Mouse (Mus musculus) liver, embryonic 15.5 days (tissue): ENCODE measurements around the gene Ing3. TPM values are rescaled to one million over a fixed set of nuclear protein-coding genes. Genes with fewer than 3 reads are reported as not detected.
A peak's percentile ranks its signal among the peaks of the same experiment; 100 is the strongest.

Experiments
- ATAC-seq: fragments of 200-750 bp; cut with Nextera tagmentation; 2 replicates; pipeline ENCODE4 v1.8.0; 2017; ENCODE audit warnings: moderate number of reproducible peaks, mild to moderate bottlenecking, moderate library complexity; ENCODE audit not compliant: insufficient read depth
- H3K27ac ChIP-seq: fragments of 300-500 bp; sonication (generic); replicated peaks from 2 replicates; pipeline ENCODE4 v1.5.1; 2015; ENCODE audit warnings: mild to moderate bottlenecking, inconsistent platforms
- H3K27me3 ChIP-seq: fragments of 300-500 bp; sonication (generic); 2 replicates; pipeline ENCODE4 v1.6.1; 2015; ENCODE audit warnings: mild to moderate bottlenecking, inconsistent platforms
- H3K36me3 ChIP-seq: fragments of 300-500 bp; sonication (generic); replicated peaks from 2 replicates; pipeline ENCODE4 v1.6.1; 2015; ENCODE audit warnings: moderate library complexity, mild to moderate bottlenecking, inconsistent platforms
- H3K4me1 ChIP-seq: fragments of 300-500 bp; sonication (generic); replicated peaks from 2 replicates; pipeline ENCODE4 v1.6.1; 2015; ENCODE audit warnings: inconsistent platforms
- H3K4me2 ChIP-seq: fragments of 300-500 bp; sonication (generic); 2 replicates; pipeline ENCODE4 v1.6.1; 2015; ENCODE audit warnings: moderate library complexity, mild to moderate bottlenecking, inconsistent platforms
- H3K4me3 ChIP-seq: fragments of 300-500 bp; sonication (generic); replicated peaks from 2 replicates; pipeline ENCODE4 v1.5.1; 2015; ENCODE audit warnings: mild to moderate bottlenecking, inconsistent platforms
- H3K9ac ChIP-seq: fragments of 300-500 bp; sonication (generic); 2 replicates; pipeline ENCODE4 v1.6.1; 2015; ENCODE audit warnings: moderate library complexity, mild to moderate bottlenecking, inconsistent platforms
- H3K9me3 ChIP-seq: fragments of 300-500 bp; sonication (generic); replicated peaks from 2 replicates; pipeline ENCODE4 v1.6.1; 2016; ENCODE audit warnings: inconsistent platforms
- WGBS: fragments of 180-500 bp; shearing (Covaris S2); methylation state at CpG from one replicate; pipeline ENCODE4 v1.1.7; 2015; ENCODE audit warnings: mixed read lengths; ENCODE audit not compliant: insufficient replicate concordance; 5-methylcytosine and 5-hydroxymethylcytosine counted together
- polyA plus RNA-seq: library from polyadenylated mRNA; unstranded; fragments of >200 nt; fragmentation: Nextera tagmentation; extraction: Ambion mirVana; gene quantifications from 2 replicates; pipeline ENCODE4 v1.2.1, GENCODE M21; 2015

Ing3 gene
- polyA plus RNA-seq, 1 experiment from 2014 or later: 16.7 TPM

DNA sequence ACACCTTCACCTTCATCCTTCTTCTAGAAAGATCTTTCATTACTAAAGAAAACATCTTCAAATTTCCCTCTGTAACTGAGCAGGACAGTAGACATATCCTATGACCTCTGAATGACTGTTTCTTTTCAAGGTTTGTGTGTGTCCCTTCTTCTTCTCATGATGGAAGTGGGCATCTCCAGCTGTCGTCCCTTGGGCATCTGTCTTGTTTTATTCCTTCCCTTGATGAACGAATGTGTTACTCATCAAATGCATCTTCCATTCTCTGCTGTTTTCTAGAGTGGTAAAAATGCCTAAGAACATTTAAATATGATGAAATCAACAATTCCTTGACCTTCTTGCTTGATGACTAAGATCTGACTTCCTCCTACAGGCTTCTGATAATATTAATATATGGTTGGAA, 43.7 kb downstream of the Ing3 start:
- Histone ChIP-seq H3K27me3 (peaks cover 6% of the 10 kb centered on the region; the same call in 1 of the 2 replicates), H3K27ac (no peak overlapping the region), H3K4me2 (no peak overlapping the region), H3K9me3 (no peaks in the 10 kb centered on the region), H3K9ac (no peak overlapping the region), H3K4me3 (no peak overlapping the region), H3K36me3 (no peaks in the 10 kb centered on the region), H3K4me1 (peaks cover 1% of the 10 kb centered on the region; the same call in 1 of the 2 replicates)
- WGBS: 52% methylated on average over 2 of the region's 2 CpGs
- ATAC-seq: no peak

DNA sequence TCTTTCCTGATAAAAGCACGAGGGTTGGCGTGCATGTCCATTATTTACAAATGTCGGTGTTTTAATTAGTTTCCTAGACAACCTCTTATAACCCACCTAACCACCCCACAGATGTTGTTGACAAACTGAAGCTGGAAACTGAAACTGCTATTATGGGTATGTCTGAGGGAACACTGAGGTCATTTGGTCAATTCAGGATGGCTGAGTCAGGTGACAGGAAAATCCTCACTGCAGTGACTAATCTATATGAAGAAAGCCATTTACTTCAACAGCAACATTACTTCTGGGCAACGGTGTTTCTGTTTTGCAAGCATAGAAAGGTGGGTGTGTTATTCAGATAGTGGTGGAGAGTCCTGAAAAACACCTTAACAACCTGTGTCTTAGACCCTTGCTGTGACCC, 48.8 kb downstream of the Ing3 start:
- Histone ChIP-seq H3K9ac (no peak overlapping the region), H3K27ac (no peak overlapping the region), H3K4me3 (no peak overlapping the region), H3K4me1 (peaks cover 20% of the 10 kb centered on the region), H3K9me3 (no peaks in the 10 kb centered on the region), H3K27me3 (no peaks in the 10 kb centered on the region), H3K36me3 (no peaks in the 10 kb centered on the region), H3K4me2 (no peak overlapping the region)
- no peak for ATAC-seq
- 33% methylated on average over 4 of the region's 4 CpGs for WGBS

DNA sequence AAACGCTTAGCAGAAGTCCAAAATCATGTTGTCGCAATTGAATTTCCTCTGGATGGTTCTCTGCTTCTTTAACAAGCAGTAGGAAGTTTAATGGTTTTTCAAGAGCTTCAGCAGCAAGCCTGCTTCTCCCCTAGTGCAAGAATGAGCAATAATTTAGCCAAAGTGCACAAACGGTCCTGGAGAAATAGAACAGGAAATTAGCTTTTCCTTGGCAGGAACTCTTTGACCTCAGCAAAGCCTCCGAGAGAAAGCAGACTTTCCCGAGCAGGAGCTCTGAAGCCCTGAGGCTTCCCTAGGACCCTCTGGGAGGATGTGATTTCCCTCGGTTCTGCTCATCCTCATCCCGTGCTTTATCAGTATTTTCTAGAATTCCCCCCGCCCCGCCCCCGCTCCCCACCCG, 49.7 kb downstream of the Ing3 start:
- Histone ChIP-seq H3K9ac (no peak overlapping the region), H3K4me1 (peaks cover 20% of the 10 kb centered on the region), H3K9me3 (no peaks in the 10 kb centered on the region), H3K27ac (0 out of 2 replicates have a peak overlapping the region, but pooled peaks have one; percentile 11), H3K27me3 (no peaks in the 10 kb centered on the region), H3K36me3 (no peaks in the 10 kb centered on the region), H3K4me2 (no peak overlapping the region), H3K4me3 (no peak overlapping the region)
- no peak for ATAC-seq
- 16% methylated on average over 11 of the region's 11 CpGs for WGBS

DNA sequence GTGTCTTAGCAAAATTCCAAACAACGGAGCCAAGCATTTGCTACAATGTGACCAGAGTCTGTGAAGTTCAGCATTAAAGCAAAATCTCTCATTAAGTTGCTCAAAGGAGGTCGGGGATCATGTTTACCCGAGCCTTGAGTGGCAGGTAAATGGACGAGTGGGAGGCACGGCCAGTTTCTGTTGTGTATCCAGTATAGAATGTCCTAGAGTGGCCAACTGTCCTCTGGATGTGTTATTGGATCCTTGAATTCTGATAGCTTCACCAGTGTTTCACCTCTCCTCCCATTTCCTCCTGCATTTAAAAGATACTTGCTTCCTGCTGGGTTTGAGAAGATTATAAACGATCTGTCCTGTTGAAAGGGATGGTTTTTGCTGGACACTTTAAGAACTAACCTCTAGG, 50.7 kb downstream of the Ing3 start:
- no peak overlapping the region for H3K4me2 ChIP-seq
- peaks cover 20% of the 10 kb centered on the region for H3K4me1 ChIP-seq
- H3K36me3 ChIP-seq: no peaks in the 10 kb centered on the region
- H3K9me3 ChIP-seq: no peaks in the 10 kb centered on the region
- H3K9ac ChIP-seq: no peak overlapping the region
- WGBS: 42% methylated on average over 6 of the region's 6 CpGs
- no peak overlapping the region for H3K4me3 ChIP-seq
- H3K27me3 ChIP-seq: no peaks in the 10 kb centered on the region
- ATAC-seq: 0 out of 2 replicates have a peak, but pooled peaks have one; percentile 18
- no peak overlapping the region for H3K27ac ChIP-seq

DNA sequence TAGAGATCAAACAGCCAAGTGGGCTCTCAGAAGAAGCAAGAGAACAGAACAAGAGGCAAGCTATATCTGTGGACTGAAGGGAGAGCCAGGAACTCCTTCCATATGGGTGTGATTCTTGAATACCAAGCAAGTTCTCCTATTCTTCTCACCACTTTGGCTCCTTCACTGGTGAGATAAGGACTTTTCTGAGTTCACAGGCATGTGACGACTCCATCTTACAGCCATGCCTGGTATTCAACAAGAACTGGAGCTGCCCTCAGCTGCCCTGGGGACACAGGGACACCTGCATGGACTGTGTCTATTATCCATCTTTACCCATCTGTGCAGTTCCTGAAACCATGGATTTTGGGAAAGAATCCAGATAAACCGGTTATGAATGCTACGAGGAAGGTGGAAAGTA, 51.5 kb downstream of the Ing3 start:
- WGBS: 63% methylated on average over 3 of the region's 3 CpGs
- Histone ChIP-seq H3K9ac (no peak overlapping the region), H3K4me2 (no peak overlapping the region), H3K4me3 (no peak overlapping the region), H3K9me3 (no peaks in the 10 kb centered on the region), H3K36me3 (no peaks in the 10 kb centered on the region), H3K27ac (0 out of 2 replicates have a peak overlapping the region, but pooled peaks have one; percentile 0), H3K27me3 (no peaks in the 10 kb centered on the region), H3K4me1 (peaks cover 20% of the 10 kb centered on the region)
- no peak for ATAC-seq

DNA sequence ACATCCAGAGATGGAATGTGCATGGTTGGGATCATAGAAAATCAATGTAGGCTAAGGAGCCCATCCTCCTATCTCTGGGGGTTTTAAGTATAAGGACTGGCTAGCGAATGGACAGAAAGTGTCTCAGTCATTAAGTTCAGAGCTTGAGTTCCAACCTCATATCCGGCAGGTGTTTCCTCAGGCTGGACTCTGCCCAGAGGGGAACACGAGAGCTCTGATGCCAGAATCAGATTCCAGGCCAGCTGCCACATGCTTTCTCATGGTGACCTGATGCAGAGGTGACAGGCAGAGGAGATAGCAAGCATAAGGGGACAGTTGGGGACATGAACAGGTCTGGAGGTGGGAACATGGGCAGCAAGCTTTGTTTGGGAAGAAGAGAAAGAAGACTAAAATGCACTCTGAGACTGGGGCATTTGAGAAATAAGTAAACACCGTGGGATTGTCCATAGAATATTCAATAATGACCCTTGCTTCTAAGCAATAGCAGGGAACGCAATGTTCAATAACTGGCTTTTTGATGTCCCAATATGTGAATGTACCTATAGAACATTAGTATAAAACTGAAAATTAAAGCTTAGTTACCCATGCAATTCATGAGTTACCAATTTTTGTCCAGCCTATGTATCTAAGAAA, 52.0 kb downstream of the Ing3 start:
- Histone ChIP-seq H3K4me2 (no peak overlapping the region), H3K27ac (no peak overlapping the region), H3K27me3 (no peaks in the 10 kb centered on the region), H3K9ac (no peak overlapping the region), H3K9me3 (no peaks in the 10 kb centered on the region), H3K36me3 (no peaks in the 10 kb centered on the region), H3K4me1 (peaks cover 20% of the 10 kb centered on the region), H3K4me3 (no peak overlapping the region)
- 53% methylated on average over 5 of the region's 5 CpGs for WGBS
- no peak for ATAC-seq

DNA sequence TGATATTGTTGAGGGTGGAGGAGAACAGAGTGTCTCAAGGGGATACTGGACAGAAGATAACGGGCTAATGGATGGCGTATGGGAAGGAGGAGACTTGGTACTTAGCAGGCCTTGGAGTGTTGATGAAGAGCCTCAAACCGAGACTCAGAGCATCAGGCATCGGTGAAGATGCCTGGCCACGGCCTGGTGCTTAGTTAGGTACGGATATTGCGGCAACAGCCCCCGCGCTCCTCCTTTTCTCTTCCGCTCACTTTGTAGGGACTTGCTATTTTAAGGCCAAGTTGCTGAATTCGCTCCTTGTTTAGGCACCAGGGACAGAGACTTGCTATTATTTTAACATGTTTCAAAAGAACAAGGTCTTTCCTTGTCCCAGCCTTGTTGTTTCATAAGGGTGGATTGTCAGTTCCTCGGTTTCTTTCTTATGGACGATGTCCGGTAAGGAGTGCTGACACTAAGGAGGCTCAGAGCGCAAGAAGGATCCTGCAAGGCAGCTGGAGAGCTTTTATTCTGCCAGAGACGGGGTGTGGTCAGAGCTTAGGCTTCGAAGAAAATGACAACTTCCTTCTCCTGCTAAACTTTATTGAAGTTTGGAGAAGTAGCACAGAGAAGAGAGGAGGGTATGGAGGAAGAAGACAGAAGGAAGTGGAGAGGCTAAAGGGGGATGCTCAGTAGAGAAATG, 53.3 kb downstream of the Ing3 start:
- H3K4me1 ChIP-seq: peaks cover 20% of the 10 kb centered on the region
- no peaks in the 10 kb centered on the region for H3K36me3 ChIP-seq
- no peaks in the 10 kb centered on the region for H3K27me3 ChIP-seq
- no peak overlapping the region for H3K27ac ChIP-seq
- no peaks in the 10 kb centered on the region for H3K9me3 ChIP-seq
- 48% methylated on average over 17 of the region's 17 CpGs for WGBS
- H3K9ac ChIP-seq: no peak overlapping the region
- no peak overlapping the region for H3K4me3 ChIP-seq
- no peak for ATAC-seq
- no peak overlapping the region for H3K4me2 ChIP-seq

DNA sequence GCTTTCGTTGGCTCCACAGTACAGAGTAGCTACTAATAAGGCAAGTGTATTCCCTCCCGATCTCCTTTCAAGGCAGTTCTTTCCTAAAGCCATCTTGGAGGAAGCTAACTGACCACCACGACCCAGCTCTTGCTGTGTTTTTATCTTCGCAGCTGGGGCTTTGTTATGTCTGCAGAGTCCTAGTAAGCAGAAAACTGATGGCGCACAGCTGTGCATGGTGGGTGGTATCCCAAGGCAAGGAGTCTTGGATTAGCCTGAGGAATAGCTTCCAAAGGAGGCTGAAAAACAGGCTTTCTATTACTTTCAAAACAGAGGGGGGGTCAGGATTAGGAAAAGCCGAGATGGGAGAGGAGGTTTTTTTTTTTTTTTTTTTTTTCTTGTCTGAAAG, 53.8 kb downstream of the Ing3 start:
- Histone ChIP-seq H3K4me3 (no peak overlapping the region), H3K4me1 (peaks cover 17% of the 10 kb centered on the region), H3K27ac (no peak overlapping the region), H3K27me3 (no peaks in the 10 kb centered on the region), H3K9ac (no peak overlapping the region), H3K4me2 (no peak overlapping the region), H3K9me3 (no peaks in the 10 kb centered on the region), H3K36me3 (no peaks in the 10 kb centered on the region)
- no peak for ATAC-seq
- WGBS: 27% methylated on average over 6 of the region's 6 CpGs

DNA sequence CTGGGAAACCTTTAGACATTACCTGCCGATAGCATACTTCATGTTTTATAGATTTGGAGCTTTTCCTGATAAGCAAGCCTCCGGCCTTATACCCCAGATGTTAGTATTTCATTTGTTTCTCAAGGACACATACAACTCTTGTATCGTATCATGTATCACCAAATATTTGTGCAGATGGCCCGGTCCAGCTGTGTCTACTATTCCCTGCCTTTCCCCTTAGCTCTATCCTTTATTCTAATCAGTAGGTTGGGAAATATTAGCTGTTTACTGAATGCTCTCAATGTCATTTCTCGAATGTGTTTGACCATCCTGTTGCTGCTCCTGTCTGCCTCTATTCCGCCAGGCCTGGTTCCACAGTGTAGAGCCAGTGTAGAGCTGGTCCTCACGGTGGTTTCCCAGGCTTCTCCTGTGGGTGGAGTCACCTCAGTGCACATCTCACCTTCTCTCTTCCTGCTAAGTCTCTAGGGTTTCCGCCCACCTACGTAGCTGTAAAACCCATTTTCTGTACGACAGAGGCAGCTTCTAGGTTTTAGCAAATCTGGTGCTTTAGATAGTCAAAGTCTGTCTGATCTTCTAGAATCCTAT, 54.7 kb downstream of the Ing3 start:
- Histone ChIP-seq H3K36me3 (no peaks in the 10 kb centered on the region), H3K27me3 (no peaks in the 10 kb centered on the region), H3K27ac (no peak overlapping the region), H3K4me1 (peaks cover 10% of the 10 kb centered on the region), H3K9me3 (no peaks in the 10 kb centered on the region), H3K4me2 (no peak overlapping the region), H3K9ac (no peak overlapping the region), H3K4me3 (no peak overlapping the region)
- no peak for ATAC-seq
- WGBS: 68% methylated on average over 10 of the region's 10 CpGs

DNA sequence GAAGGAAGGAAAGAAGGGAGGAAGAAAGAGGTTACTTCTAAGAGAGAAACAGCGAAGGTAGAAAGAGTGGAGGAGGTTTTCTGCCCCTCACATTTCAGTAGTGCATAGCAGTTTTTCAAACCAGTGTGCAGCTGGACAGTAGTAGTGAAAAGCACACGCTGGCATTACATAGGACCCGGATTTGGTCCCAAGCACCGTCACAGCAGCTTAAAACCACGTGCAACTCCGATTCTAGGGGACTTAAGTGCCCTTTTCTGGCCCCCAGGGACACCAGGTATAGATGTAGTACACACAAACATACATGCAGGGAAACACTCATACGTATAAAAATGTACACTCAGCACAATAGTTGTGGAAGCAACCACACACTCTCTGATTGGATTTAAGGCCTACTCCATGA, 59.0 kb downstream of the Ing3 start:
- Histone ChIP-seq H3K9ac (no peak overlapping the region), H3K4me2 (no peak overlapping the region), H3K9me3 (no peaks in the 10 kb centered on the region), H3K27me3 (no peaks in the 10 kb centered on the region), H3K27ac (no peak overlapping the region), H3K4me3 (no peak overlapping the region), H3K4me1 (no peaks in the 10 kb centered on the region; the same call in 1 of the 2 replicates), H3K36me3 (no peaks in the 10 kb centered on the region)
- ATAC-seq: no peak
- WGBS: 61% methylated on average over 7 of the region's 7 CpGs

DNA sequence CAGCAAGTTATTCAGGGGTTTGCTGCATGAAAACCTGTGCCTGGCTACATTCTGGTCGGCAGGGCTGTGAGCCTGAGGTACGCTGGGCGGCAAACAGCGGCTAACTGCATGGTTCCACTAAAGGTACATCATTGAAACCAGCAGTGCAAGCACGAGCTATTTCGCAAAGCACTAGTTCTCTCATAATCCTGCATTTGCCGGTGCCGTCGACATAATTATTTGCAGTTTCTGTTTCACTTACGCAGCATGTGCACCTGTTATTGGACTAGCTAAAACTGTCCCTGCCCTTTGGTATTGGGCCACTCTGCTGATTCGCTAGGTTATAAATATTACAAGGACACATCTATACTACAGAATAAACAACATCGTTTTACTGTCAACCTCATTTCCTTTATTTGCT, 60.9 kb downstream of the Ing3 start:
- H3K4me3 ChIP-seq: no peak overlapping the region
- H3K4me1 ChIP-seq: no peaks in the 10 kb centered on the region; the same call in 1 of the 2 replicates
- H3K4me2 ChIP-seq: no peak overlapping the region
- H3K27me3 ChIP-seq: no peaks in the 10 kb centered on the region
- 79% methylated on average over 12 of the region's 12 CpGs for WGBS
- H3K9ac ChIP-seq: no peak overlapping the region
- H3K9me3 ChIP-seq: no peaks in the 10 kb centered on the region
- H3K36me3 ChIP-seq: no peaks in the 10 kb centered on the region
- no peak overlapping the region for H3K27ac ChIP-seq
- ATAC-seq: no peak
